Mouse (Mus musculus) G1E-ER4 (cell line): ENCODE results near the gene Gm8334. TPM values are rescaled to one million over a fixed set of nuclear protein-coding genes. Genes with fewer than 3 reads are reported as not detected.
"Not testable (repeated sequence)": the region's sequence is repeated elsewhere in the genome, so short reads cannot be mapped to it uniquely, and the experiment has no call there.

Experiments used
- GATA1 ChIP-seq: IDR thresholded peaks from one replicate; pipeline ENCODE4 v1.8.0; 2012; ENCODE audit warnings: low read length, inconsistent platforms
- polyA plus RNA-seq: library from polyadenylated mRNA; stranded (reverse); fragments of >175 nt; gene quantifications from 2 replicates; pipeline ENCODE4 v1.2.3, GENCODE M21; 2012

Gm8334 gene
- not detected in 2 replicates for polyA plus RNA-seq

- TF ChIP-seq GATA1, result not testable (repeated sequence)
Observed at GRCm38 (mm10) chrX:148615053-148615452, at the start of gene Gm8334. TSS of gene Gm8334 (minus strand) at chrX:148615153.

GRCm38 (mm10) chrX:148663298-148663697, 48.3 kb upstream of the Gm8334 start, which contains the start of gene Gm15127:
TSS of gene Gm15127 (plus strand) at chrX:148663598.
- not testable (repeated sequence) for TF ChIP-seq GATA1

Other genes starting within 250 kb of the Gm8334 start
- not detected in 2 replicates for gene Gm15114, start 126.2 kb downstream of the Gm8334 start, polyA plus RNA-seq
- not detected in 2 replicates for gene Gm15127, start 48.4 kb upstream of the Gm8334 start, polyA plus RNA-seq
- not detected in 2 replicates for gene Luzp4, start 242.5 kb upstream of the Gm8334 start, polyA plus RNA-seq